Mouse (Mus musculus): ENCODE measurements around the gene Rnf227.

DNA sequence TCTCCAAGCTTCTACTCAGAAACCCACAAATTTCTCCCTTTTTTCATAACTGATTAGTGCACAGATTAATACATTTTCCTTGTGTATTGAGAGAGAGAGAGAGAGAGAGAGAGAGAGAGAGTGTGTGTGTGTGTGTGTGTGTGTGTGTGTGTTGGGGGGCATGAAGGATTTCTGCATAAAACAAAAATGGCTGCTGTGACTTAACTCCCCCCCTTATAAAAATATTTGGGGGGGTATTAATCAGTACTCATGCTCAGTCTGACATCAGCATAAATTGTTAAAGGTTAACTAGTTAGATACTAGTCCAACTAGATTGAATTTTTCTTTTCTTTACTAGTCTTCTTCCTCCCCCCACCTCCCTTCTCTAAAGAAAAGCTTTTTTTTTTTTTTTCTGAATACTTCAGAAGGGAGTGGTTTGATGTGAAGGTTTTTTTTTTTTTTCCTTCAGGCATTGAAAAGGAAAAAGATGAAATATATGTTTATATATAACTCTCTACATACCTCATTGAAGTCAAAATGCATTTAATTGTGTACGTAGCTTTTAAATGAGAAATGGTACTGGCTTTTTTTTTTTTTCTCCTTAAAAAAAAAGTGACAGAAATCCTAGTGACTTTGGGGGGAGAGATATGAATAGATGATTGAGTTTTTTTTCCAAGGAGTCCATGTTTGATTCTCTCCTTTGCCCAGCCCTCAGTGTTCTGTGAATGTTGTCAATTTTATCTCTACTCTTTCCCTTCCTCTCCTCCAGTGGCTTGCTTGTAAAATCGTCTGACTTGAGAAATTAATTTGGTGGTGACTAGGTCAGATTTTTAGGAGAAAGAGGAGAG is 29.9 kb downstream of the Rnf227 start:
- no peak for TF ChIP-seq E2F4 (IDR thresholded peaks at IDR 0.05; ENCODE audit: insufficient replicate concordance, low read depth, low read length)
- TF ChIP-seq MXI1 (IDR thresholded peaks at IDR 0.05; ENCODE audit: low read depth, low read length): no peak
- TF ChIP-seq CTCF (conservative IDR thresholded peaks at IDR 0.05 in 1 of 2, IDR thresholded peaks at IDR 0.05 in 1 of 2; ENCODE audit: low read depth in 2 of 2, low read length in 2 of 2): no peak
- TF ChIP-seq MAFK (IDR thresholded peaks at IDR 0.05; ENCODE audit: insufficient replicate concordance, low read length): no peak
- no peak for TF ChIP-seq GABPA (IDR thresholded peaks at IDR 0.05; ENCODE audit: insufficient replicate concordance, low read depth, low read length)
- TF ChIP-seq EP300 (IDR thresholded peaks at IDR 0.05; ENCODE audit: low read length): no peak
- TF ChIP-seq RAD21 (IDR thresholded peaks at IDR 0.05; ENCODE audit: low read depth, low read length): no peak
- no peak for TF ChIP-seq CHD2 (IDR thresholded peaks at IDR 0.05; ENCODE audit: low read length)
- no peak for TF ChIP-seq USF1 (IDR thresholded peaks at IDR 0.05; ENCODE audit: low read depth, low read length)
- TF ChIP-seq ZC3H11A (IDR thresholded peaks at IDR 0.05; ENCODE audit: low read depth, low read length): no peak
- no peak; the same call in 1 of the 2 replicates for TF ChIP-seq MAZ (IDR thresholded peaks at IDR 0.05; ENCODE audit: low read depth, low read length)

Measured in CH12.LX (cell line).